Mouse (Mus musculus) kidney, postnatal 4 days (tissue): ENCODE measurements at regions not wholly inside any gene's neighbourhood (a gene's known extent, or its start where the extent isn't known, plus 50 kb on each side); places are given as distances from the start of the nearest gene placed in this dataset.
"Not testable (repeated sequence)": the region's sequence is repeated elsewhere in the genome, so short reads cannot be mapped to it uniquely, and the experiment has no call there.

Source experiments
- DNase-seq, 2 experiments: peaks; one replicate each; pipeline ENCODE4 v3.0.0; 2021; ENCODE audit warnings: mixed read lengths in 2 of 2

- DNase-seq, result no peak
These were observed 52.0 kb upstream of the Trpm1 start for GRCm38 (mm10) chr7:64101679-64102078.

GRCm38 (mm10) chr7:64099606-64100005 is 54.0 kb upstream of the Trpm1 start:
- no peak for DNase-seq

- no peak for DNase-seq
These were observed 63.6 kb upstream of the Trpm1 start for GRCm38 (mm10) chr7:64090067-64090466.

GRCm38 (mm10) chr7:64089034-64089433 is 64.6 kb upstream of the Trpm1 start:
- no peak for DNase-seq

- DNase-seq, result not testable (repeated sequence)
These were observed 69.7 kb upstream of the Trpm1 start for GRCm38 (mm10) chr7:64083978-64084377.

- DNase-seq, result no peak
These were observed 71.0 kb upstream of the Trpm1 start for GRCm38 (mm10) chr7:64082651-64083050.

- no peak for DNase-seq
These were observed 71.4 kb upstream of the Trpm1 start for GRCm38 (mm10) chr7:64082201-64082600.

- DNase-seq, result no peak
These were observed 72.0 kb upstream of the Trpm1 start for GRCm38 (mm10) chr7:64081618-64082017.

GRCm38 (mm10) chr7:64081019-64081418 is 72.6 kb upstream of the Trpm1 start:
- no peak for DNase-seq

GRCm38 (mm10) chr7:64079301-64079700 is 74.3 kb upstream of the Trpm1 start:
- no peak for DNase-seq

GRCm38 (mm10) chr7:64078646-64079045 is 75.0 kb upstream of the Trpm1 start:
- DNase-seq, result no peak

GRCm38 (mm10) chr7:64077526-64077925 is 76.1 kb upstream of the Trpm1 start:
- DNase-seq, result no peak

GRCm38 (mm10) chr7:64076764-64077360 is 76.8 kb upstream of the Trpm1 start:
- DNase-seq, result no peak

GRCm38 (mm10) chr7:64075696-64076313 is 77.8 kb upstream of the Trpm1 start:
- DNase-seq, result no peak

- DNase-seq, result no peak
These were observed 78.9 kb upstream of the Trpm1 start for GRCm38 (mm10) chr7:64074661-64075234.

GRCm38 (mm10) chr7:64074186-64074585 is 79.4 kb upstream of the Trpm1 start:
- DNase-seq, result no peak

GRCm38 (mm10) chr7:64073781-64074180 is 79.9 kb upstream of the Trpm1 start:
- DNase-seq, result no peak

- DNase-seq, result no peak
These were observed 82.7 kb upstream of the Trpm1 start for GRCm38 (mm10) chr7:64070930-64071329.

GRCm38 (mm10) chr7:64065529-64066247 is 87.9 kb upstream of the Trpm1 start:
- DNase-seq, result no peak

- DNase-seq, result peak; percentile 58 to 67
These were observed 89.0 kb upstream of the Trpm1 start for GRCm38 (mm10) chr7:64064460-64065241.

- no peak for DNase-seq
These were observed 92.5 kb upstream of the Trpm1 start for GRCm38 (mm10) chr7:64061170-64061569.

- DNase-seq, result no peak
These were observed 93.1 kb upstream of the Trpm1 start for GRCm38 (mm10) chr7:64060582-64060981.

GRCm38 (mm10) chr7:64060051-64060450 is 93.6 kb upstream of the Trpm1 start:
- peak; percentile 46 to 50 for DNase-seq
